Comparison of ENCODE assay signal across 24 mouse cellular contexts in genomic region chr1:182057998-182058397, GRCm38 (mm10). TPM values are rescaled to one million over a fixed set of nuclear protein-coding genes. Genes with fewer than 3 reads are reported as not detected.
DNase-seq lines count a peak whose midpoint lies in the region; ATAC-seq and TF ChIP-seq lines count a peak whose summit lies in the region.
"Had no signal": no experiment of that assay in that cellular context is flagged by ENCODE, and none has a peak within 500 bp of the region (broad histone marks: within the 10 kb centered on the region; RNA-seq: fewer than 3 reads in every experiment).

No protein-coding gene starts in this region.

- H3K27ac ChIP-seq in kidney, embryonic 16.5 days (ENCODE audit: low read length), result no peak overlapping the region
- H3K27ac ChIP-seq in midbrain, embryonic 10.5 days (replicated peaks), result no peak overlapping the region
- H3K27ac ChIP-seq: embryonic facial prominence, embryonic 13.5 days; forebrain, embryonic 15.5 days; gastrocnemius, adult 2 months; hindbrain, embryonic 12.5 days; hindbrain, embryonic 15.5 days had no signal

- H3K9ac ChIP-seq in kidney, embryonic 16.5 days (replicated peaks; ENCODE audit: low read length), result no peak overlapping the region
- H3K9ac ChIP-seq: embryonic facial prominence, embryonic 13.5 days; forebrain, embryonic 15.5 days; hindbrain, embryonic 12.5 days; hindbrain, embryonic 15.5 days had no signal

- in situ Hi-C loops in Patski (cut with MboI; ENCODE audit: low pct_unique_long_range_greater_than_20kb), result no loop called here

- H3K79me2 ChIP-seq in C2C12 (ENCODE audit: control insufficient read depth, insufficient read depth), result no peaks in the 10 kb centered on the region

- H3K79me3 ChIP-seq in C2C12 (ENCODE audit: low read depth), result no peaks in the 10 kb centered on the region

- peak; percentile 86 for ATAC-seq in Patski
- ATAC-seq in kidney, embryonic 16.5 days (ENCODE audit: low FRiP score, low TSS enrichment), result no peak
- ATAC-seq in frontal cortex, adult (ENCODE audit: low TSS enrichment), result no peak
- ATAC-seq: forebrain, embryonic 15.5 days had no signal

- H3K4me3 ChIP-seq in C2C12 (ENCODE audit: insufficient read depth, poor library complexity, severe bottlenecking), result no peak overlapping the region
- H3K4me3 ChIP-seq in kidney, embryonic 16.5 days (ENCODE audit: low read length), result no peak overlapping the region
- H3K4me3 ChIP-seq in midbrain, embryonic 10.5 days, result no peak overlapping the region
- H3K4me3 ChIP-seq: embryonic facial prominence, embryonic 13.5 days; forebrain, embryonic 15.5 days; gastrocnemius, adult 2 months; hindbrain, embryonic 12.5 days; hindbrain, embryonic 15.5 days had no signal

- H3K4me2 ChIP-seq in kidney, embryonic 16.5 days (replicated peaks; ENCODE audit: low read depth, low read length), result no peak overlapping the region
- H3K4me2 ChIP-seq: embryonic facial prominence, embryonic 13.5 days; forebrain, embryonic 15.5 days; hindbrain, embryonic 12.5 days; hindbrain, embryonic 15.5 days had no signal

- CTCF ChIA-PET in Patski (lab: Charles Lee), result interaction anchor here (0.8 to 1.7 kb wide), 4 partner anchors 15 to 169 kb away, joined by 3 to 6 read pairs (median 4); no protein-coding TSS in a partner anchor

- H3K27me3 ChIP-seq in C2C12 (ENCODE audit: control insufficient read depth, insufficient read depth, insufficient read length), result no peaks in the 10 kb centered on the region
- no peaks in the 10 kb centered on the region for H3K27me3 ChIP-seq in Patski
- no peaks in the 10 kb centered on the region for H3K27me3 ChIP-seq in kidney, embryonic 16.5 days (ENCODE audit: insufficient read depth, low read length)
- no peaks in the 10 kb centered on the region for H3K27me3 ChIP-seq in midbrain, embryonic 10.5 days (ENCODE audit: low read depth, poor library complexity, severe bottlenecking)
- H3K27me3 ChIP-seq: CH12.LX; embryonic facial prominence, embryonic 13.5 days; forebrain, embryonic 15.5 days; hindbrain, embryonic 12.5 days; hindbrain, embryonic 15.5 days had no signal

- H3K9me3 ChIP-seq in kidney, embryonic 16.5 days (ENCODE audit: low read length), result no peaks in the 10 kb centered on the region
- H3K9me3 ChIP-seq in midbrain, embryonic 10.5 days (replicated peaks), result no peaks in the 10 kb centered on the region
- H3K9me3 ChIP-seq: embryonic facial prominence, embryonic 13.5 days; forebrain, embryonic 15.5 days; G1E; hindbrain, embryonic 12.5 days; hindbrain, embryonic 15.5 days had no signal

- POLR2A ChIA-PET in Patski (lab: Charles Lee), result interaction anchor here (0.6 to 1.7 kb wide), 3 partner anchors 8 to 62 kb away, joined by 4 to 5 read pairs (median 4); no protein-coding TSS in a partner anchor

- H3K4me1 ChIP-seq in kidney, embryonic 16.5 days (ENCODE audit: insufficient read depth, low read length), result peaks cover 8% of the 10 kb centered on the region; the same call in 1 of the 2 replicates
- H3K4me1 ChIP-seq in midbrain, embryonic 10.5 days, result peaks cover 18% of the 10 kb centered on the region

- 72% methylated on average over 6 of the region's 6 CpGs for WGBS in kidney, embryonic 16.5 days
- WGBS in midbrain, embryonic 10.5 days, result 78% methylated on average over 6 of the region's 6 CpGs

- peak; percentile 82 for DNase-seq in 3134 (ENCODE audit: extremely low read depth, insufficient read length, low spot score)
- DNase-seq in Patski (ENCODE audit: low read depth, low spot score), result peak; percentile 47
- DNase-seq in fibroblast of lung, adult 2 months (ENCODE audit: low read depth), result peak; percentile 80
- DNase-seq in midbrain, embryonic 10.5 days (ENCODE audit: low spot score), result no peak
- DNase-seq: adrenal gland, adult 2 months; adrenal gland, postnatal 14 days; cerebellum, adult 11 months; cerebellum, adult 2 months; cerebellum, adult 9-11 months; cerebellum, postnatal 25 days; gastrocnemius, adult 2 months; gastrocnemius, postnatal 14 days; heart, adult 11 months; kidney, adult 11 months; kidney, adult 8-10 months had no signal

- no peaks in the 10 kb centered on the region for H3K36me3 ChIP-seq in C2C12 (ENCODE audit: control insufficient read depth, insufficient read depth)
- H3K36me3 ChIP-seq in kidney, embryonic 16.5 days (ENCODE audit: insufficient read depth, low read length), result no peaks in the 10 kb centered on the region
- H3K36me3 ChIP-seq in midbrain, embryonic 10.5 days, result no peaks in the 10 kb centered on the region
- H3K36me3 ChIP-seq: embryonic facial prominence, embryonic 13.5 days; forebrain, embryonic 15.5 days; G1E; hindbrain, embryonic 12.5 days; hindbrain, embryonic 15.5 days had no signal

- H3ac ChIP-seq in C2C12 (ENCODE audit: control insufficient read depth, insufficient read length, low read depth), result no peak overlapping the region

- TF ChIP-seq CTCF in C2C12 (IDR thresholded peaks at IDR 0.05; ENCODE audit: control insufficient read depth, insufficient read depth, insufficient read length) (no peak), Patski (IDR thresholded peaks at IDR 0.05) (no peak)

TF ChIP-seq in C2C12, 6 proteins besides CTCF, POLR2A, EP300 and RAD21:
- TF ChIP-seq MYOG (IDR thresholded peaks at IDR 0.05; ENCODE audit: control insufficient read depth, extremely low read depth, insufficient read length), result no peak
- TF ChIP-seq MAX (IDR thresholded peaks at IDR 0.05), result peak; percentile 52
- no peak for TF ChIP-seq USF1 (IDR thresholded peaks at IDR 0.05; ENCODE audit: low read depth)
- TF ChIP-seq MYOD1 (IDR thresholded peaks at IDR 0.05; ENCODE audit: control insufficient read depth, insufficient read length, low read depth), result no peak
- peak; percentile 62 for TF ChIP-seq FOSL1 (IDR thresholded peaks at IDR 0.05; ENCODE audit: insufficient read depth, low read length, poor library complexity, severe bottlenecking)
- TF ChIP-seq CEBPB (IDR thresholded peaks at IDR 0.05; ENCODE audit: low read depth), result peak; percentile 96

RNA-seq across cellular contexts. Expression of gene Enah, which starts 38.2 kb away (rescaled TPM):
- 12.7 TPM for polyA plus RNA-seq in C2C12 (2012; fragmentation: generic; extraction: Trizol)
- 167 TPM for polyA plus RNA-seq in Patski (2021)
- polyA plus RNA-seq in kidney, embryonic 16.5 days (2015; fragmentation: Nextera tagmentation; extraction: Ambion mirVana), result 10.8 and 14.8 TPM in 2 replicates
- 23.2 and 26.9 TPM in 2 replicates for polyA plus RNA-seq in midbrain, embryonic 10.5 days (2016; fragmentation: Nextera tagmentation; extraction: Ambion mirVana)
- polyA plus RNA-seq: G1E had no signal
